In genomic region chr3:138905678-138906077, GRCm38 (mm10) we compare ENCODE assay signal across 8 mouse cellular contexts.
DNase-seq lines count a peak whose midpoint lies in the region; ATAC-seq lines count a peak whose summit lies in the region.

No protein-coding gene starts in this region.

- DNase-seq in adrenal gland, postnatal 10 days, result peak; percentile 37
- DNase-seq in adrenal gland, adult 18-20 months (ENCODE audit: low spot score in 2 of 2), result no peak
- DNase-seq in right cerebral cortex, postnatal 10 days (ENCODE audit: low spot score in 2 of 2), result peak; percentile 56 to 66
- no peak for DNase-seq in right cerebral cortex, postnatal 36 days (ENCODE audit: low spot score in 2 of 2)
- peak; percentile 53 to 76 for DNase-seq in lung, postnatal 4 days
- no peak for DNase-seq in thymus, adult 18-20 months

- H3K27ac ChIP-seq in hindbrain, embryonic 13.5 days, result peak overlapping the region; percentile 60

- H3K36me3 ChIP-seq in hindbrain, embryonic 13.5 days, result peaks cover 26% of the 10 kb centered on the region

- no peak overlapping the region for H3K9ac ChIP-seq in hindbrain, embryonic 13.5 days

- H3K4me1 ChIP-seq in hindbrain, embryonic 13.5 days (replicated peaks), result peaks cover 8% of the 10 kb centered on the region

- no peaks in the 10 kb centered on the region for H3K27me3 ChIP-seq in hindbrain, embryonic 13.5 days

- no peak overlapping the region for H3K4me2 ChIP-seq in hindbrain, embryonic 13.5 days

- 25% methylated on average over 7 of the region's 7 CpGs for WGBS in hindbrain, embryonic 13.5 days

- ATAC-seq in hindbrain, embryonic 13.5 days (ENCODE audit: low FRiP score), result no peak
- no peak for ATAC-seq in frontal cortex, adult (ENCODE audit: low TSS enrichment)

- no peaks in the 10 kb centered on the region for H3K9me3 ChIP-seq in hindbrain, embryonic 13.5 days

- H3K4me3 ChIP-seq in hindbrain, embryonic 13.5 days, result no peak overlapping the region

Comparison
In these comparisons a context has a peak if more than half of its experiments do, and no peak if none do; other contexts are left out.
1. DNase-seq: peak in adrenal gland, postnatal 10 days (single experiment), right cerebral cortex, postnatal 10 days (2 of 2) and lung, postnatal 4 days (2 of 2); none in adrenal gland, adult 18-20 months (0 of 2), right cerebral cortex, postnatal 36 days (0 of 2) and thymus, adult 18-20 months (0 of 2).